Mouse (Mus musculus): ENCODE measurements around the gene Tldc1.

DNA sequence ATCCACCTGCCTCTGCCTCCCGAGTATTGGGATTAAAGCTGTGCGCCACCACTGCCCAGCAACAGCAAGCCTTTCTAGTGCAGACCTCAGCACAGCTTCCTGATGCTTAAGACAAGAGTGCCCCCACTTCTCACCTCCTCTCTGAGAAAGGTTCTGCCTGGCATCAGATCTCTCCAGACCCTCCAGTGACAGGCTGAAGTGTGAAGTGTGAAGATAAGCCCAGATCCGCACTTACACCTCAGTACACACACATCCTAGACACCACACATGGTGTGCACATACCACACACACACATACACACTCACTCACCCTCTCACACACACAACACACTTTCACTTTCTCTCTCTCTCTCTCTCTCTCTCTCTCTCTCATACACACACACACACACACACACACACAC lies 8.7 kb upstream of the Tldc1 start:
- TF ChIP-seq CTCF (IDR thresholded peaks at IDR 0.05; ENCODE audit: control insufficient read depth, insufficient read depth, low read length) (no peak), POLR2A (IDR thresholded peaks at IDR 0.05; ENCODE audit: borderline replicate concordance, control insufficient read depth, low read depth, low read length) (no peak)

Data from bone marrow, adult 2 months (tissue).